Mouse (Mus musculus) heart, embryonic 14.5 days (tissue): Measurements from ENCODE around the gene Cwc27. TPM values are rescaled to one million over a fixed set of nuclear protein-coding genes. Genes with fewer than 3 reads are reported as not detected.

Source experiments
- ATAC-seq: fragments of 200-750 bp; cut with Nextera tagmentation; 2 replicates; pipeline ENCODE4 v1.8.0; 2017; ENCODE audit warnings: low read depth, moderate TSS enrichment; ENCODE audit not compliant: insufficient number of reproducible peaks, insufficient read depth, low FRiP score
- H3K27ac ChIP-seq, 2 experiments: fragments of 200-500 bp in 1 of 2; fragments of 300-500 bp in 1 of 2; sonication (generic) in 1 of 2; replicated peaks in 1 of 2; 2 replicates each; pipeline ENCODE4 v1.5.1; 2012 to 2014; ENCODE audit warnings: low read depth in 2 of 2, low read length in 2 of 2, control low read depth in 1 of 2, mild to moderate bottlenecking in 1 of 2, mixed read lengths in 1 of 2; ENCODE audit not compliant: control insufficient read depth in 1 of 2, insufficient read depth in 1 of 2
- H3K27me3 ChIP-seq: fragments of 300-500 bp; sonication (generic); 2 replicates; pipeline ENCODE4 v1.6.1; 2014; ENCODE audit warnings: mild to moderate bottlenecking, low read length, control low read depth; ENCODE audit not compliant: control insufficient read depth, insufficient read depth
- H3K36me3 ChIP-seq: fragments of 300-500 bp; sonication (generic); 2 replicates; pipeline ENCODE4 v1.6.1; 2014; ENCODE audit warnings: mild to moderate bottlenecking, control low read depth, low read length, mixed read lengths; ENCODE audit not compliant: control insufficient read depth, insufficient read depth
- H3K4me1 ChIP-seq, 2 experiments: fragments of 200-500 bp in 1 of 2; fragments of 300-500 bp in 1 of 2; sonication (generic) in 1 of 2; 2 replicates each; pipeline ENCODE4 v1.6.1; 2012 to 2014; ENCODE audit warnings: low read length in 2 of 2, control low read depth in 1 of 2, mixed read lengths in 1 of 2; ENCODE audit not compliant: control insufficient read depth in 2 of 2, insufficient read depth in 2 of 2
- H3K4me2 ChIP-seq: fragments of 300-500 bp; sonication (generic); 2 replicates; pipeline ENCODE4 v1.6.1; 2014; ENCODE audit warnings: mild to moderate bottlenecking, low read length
- H3K4me3 ChIP-seq, 2 experiments: fragments of 200-500 bp in 1 of 2; fragments of 300-500 bp in 1 of 2; sonication (generic) in 1 of 2; 2 replicates each; pipeline ENCODE4 v1.5.1; 2012 to 2014; ENCODE audit warnings: low read length in 2 of 2, mild to moderate bottlenecking in 2 of 2, control low read depth in 1 of 2, low read depth in 1 of 2, moderate library complexity in 1 of 2; ENCODE audit not compliant: control insufficient read depth in 1 of 2, insufficient read depth in 1 of 2
- H3K9ac ChIP-seq: fragments of 300-500 bp; sonication (generic); 2 replicates; pipeline ENCODE4 v1.6.1; 2014; ENCODE audit warnings: mild to moderate bottlenecking, low read length
- H3K9me3 ChIP-seq: fragments of 300-500 bp; sonication (generic); 2 replicates; pipeline ENCODE4 v1.6.1; 2016; ENCODE audit warnings: low read length, control low read depth; ENCODE audit not compliant: control insufficient read depth
- WGBS: fragments of 180-500 bp; shearing (Covaris S2); extraction: QIAGEN DNeasy Blood & Tissue Kit; methylation state at CpG from one replicate; pipeline ENCODE4 v1.1.7; 2014; 5-methylcytosine and 5-hydroxymethylcytosine counted together
- polyA plus RNA-seq: library from polyadenylated mRNA; unstranded; fragments of >200 nt; fragmentation: Nextera tagmentation; extraction: Ambion mirVana; gene quantifications from 2 replicates; pipeline ENCODE4 v1.2.1, GENCODE M21; 2014

The Cwc27 gene
- polyA plus RNA-seq, 1 experiment from 2014 or later, result 22.6 TPM

GRCm38 (mm10) chr13:104762401-104762800 is 54.5 kb downstream of the Cwc27 start:
- H3K27me3 ChIP-seq, result no peaks in the 10 kb centered on the region
- H3K4me3 ChIP-seq, result no peak overlapping the region
- H3K9me3 ChIP-seq, result no peaks in the 10 kb centered on the region
- no peak for ATAC-seq
- no peak overlapping the region for H3K9ac ChIP-seq
- H3K27ac ChIP-seq, result no peak overlapping the region
- 96% methylated on average over 4 of the region's 4 CpGs for WGBS
- 0 out of 2 replicates have a peak, but pooled peaks cover 1% of the 10 kb centered on the region for H3K36me3 ChIP-seq
- H3K4me2 ChIP-seq, result no peak overlapping the region
- peaks cover 0 to 3% of the 10 kb centered on the region in 2 experiments; a peak in 2 of 4 replicates for H3K4me1 ChIP-seq

- Histone ChIP-seq H3K36me3 (0 out of 2 replicates have a peak, but pooled peaks cover 3% of the 10 kb centered on the region), H3K4me3 (no peak overlapping the region), H3K4me1 (peaks cover 0 to 3% of the 10 kb centered on the region in 2 experiments; a peak in 1 of 4 replicates), H3K27me3 (no peaks in the 10 kb centered on the region), H3K9ac (no peak overlapping the region), H3K4me2 (no peak overlapping the region), H3K27ac (no peak overlapping the region), H3K9me3 (no peaks in the 10 kb centered on the region)
- 93% methylated on average over 1 of the region's 1 CpGs for WGBS
- no peak for ATAC-seq
Measured at GRCm38 (mm10) chr13:104759381-104759780, 57.6 kb downstream of the Cwc27 start.

- H3K36me3 ChIP-seq, result no peaks in the 10 kb centered on the region
- H3K9ac ChIP-seq, result no peak overlapping the region
- no peaks in the 10 kb centered on the region for H3K27me3 ChIP-seq
- H3K4me2 ChIP-seq, result no peak overlapping the region
- no peak overlapping the region for H3K4me3 ChIP-seq
- ATAC-seq, result no peak
- H3K4me1 ChIP-seq, result peaks cover 2 to 6% of the 10 kb centered on the region in 2 experiments; a peak in 3 of 4 replicates
- no peaks in the 10 kb centered on the region for H3K9me3 ChIP-seq
- no peak overlapping the region for H3K27ac ChIP-seq
Measured at GRCm38 (mm10) chr13:104747032-104747431, 69.9 kb downstream of the Cwc27 start.

GRCm38 (mm10) chr13:104742866-104743265 is 74.1 kb downstream of the Cwc27 start:
- ATAC-seq, result no peak
- Histone ChIP-seq H3K36me3 (no peaks in the 10 kb centered on the region), H3K4me2 (no peak overlapping the region), H3K27ac (no peak overlapping the region), H3K9me3 (no peaks in the 10 kb centered on the region), H3K9ac (no peak overlapping the region), H3K4me1 (peaks cover 0 to 2% of the 10 kb centered on the region in 2 experiments; a peak in 2 of 4 replicates), H3K4me3 (no peak overlapping the region), H3K27me3 (no peaks in the 10 kb centered on the region)
- WGBS, result 89% methylated on average over 4 of the region's 4 CpGs

GRCm38 (mm10) chr13:104729261-104730046 is 87.5 kb downstream of the Cwc27 start:
- WGBS, result 55% methylated on average over 3 of the region's 3 CpGs
- ATAC-seq, result no peak

GRCm38 (mm10) chr13:104727681-104728080 is 89.3 kb downstream of the Cwc27 start:
- Histone ChIP-seq H3K9me3 (no peaks in the 10 kb centered on the region), H3K4me1 (0 out of 4 replicates have a peak, but pooled peaks cover 0 to 7% of the 10 kb centered on the region in 2 experiments), H3K4me3 (no peak overlapping the region), H3K36me3 (no peaks in the 10 kb centered on the region), H3K9ac (no peak overlapping the region), H3K27ac (no peak overlapping the region), H3K27me3 (no peaks in the 10 kb centered on the region), H3K4me2 (no peak overlapping the region)
- ATAC-seq, result no peak
- 68% methylated on average over 2 of the region's 2 CpGs for WGBS

More at GRCm38 (mm10) chr13:104729261-104730046, 87.5 kb downstream of the Cwc27 start:
- H3K4me2 ChIP-seq, result no peak overlapping the region
- H3K36me3 ChIP-seq, result no peaks in the 10 kb centered on the region
- H3K27ac ChIP-seq, result no peak overlapping the region
- no peak overlapping the region for H3K9ac ChIP-seq
- no peaks in the 10 kb centered on the region for H3K27me3 ChIP-seq
- no peaks in the 10 kb centered on the region for H3K9me3 ChIP-seq
- 0 out of 4 replicates have a peak, but pooled peaks cover 0 to 7% of the 10 kb centered on the region in 2 experiments for H3K4me1 ChIP-seq
- no peak overlapping the region for H3K4me3 ChIP-seq

- no peak for ATAC-seq
- Histone ChIP-seq H3K4me3 (no peak overlapping the region), H3K36me3 (no peaks in the 10 kb centered on the region), H3K27ac (peak overlapping the region; percentile 26 to 53; a peak in 2 of 4 replicates), H3K9ac (no peak overlapping the region), H3K4me2 (no peak overlapping the region), H3K9me3 (no peaks in the 10 kb centered on the region), H3K4me1 (peaks cover 2 to 4% of the 10 kb centered on the region in 2 experiments; a peak in 3 of 4 replicates), H3K27me3 (no peaks in the 10 kb centered on the region)
- 45% methylated on average over 5 of the region's 5 CpGs for WGBS
Measured at GRCm38 (mm10) chr13:104720133-104720532, 96.8 kb downstream of the Cwc27 start.
